18 mouse cellular contexts compared by ENCODE assay signal in genomic region chr11:121326681-121327080, GRCm38 (mm10).
"Had no signal": no experiment of that assay in that cellular context is flagged by ENCODE, and none has a peak within 500 bp of the region (broad histone marks: within the 10 kb centered on the region; RNA-seq: fewer than 3 reads in every experiment).

No protein-coding gene starts in this region.

- H3K4me1 ChIP-seq: lung, embryonic 15.5 days; midbrain, embryonic 13.5 days; midbrain, embryonic 15.5 days; neural tube, embryonic 12.5 days; stomach, embryonic 15.5 days had no signal

- H3K27me3 ChIP-seq: lung, embryonic 15.5 days; megakaryocyte, embryonic 14.5 days; midbrain, embryonic 13.5 days; midbrain, embryonic 15.5 days; neural tube, embryonic 12.5 days; stomach, embryonic 15.5 days had no signal

- H3K4me3 ChIP-seq: lung, embryonic 15.5 days; megakaryocyte, embryonic 14.5 days; midbrain, embryonic 13.5 days; midbrain, embryonic 15.5 days; neural tube, embryonic 12.5 days; stomach, embryonic 15.5 days had no signal

- H3K4me2 ChIP-seq: lung, embryonic 15.5 days; midbrain, embryonic 11.5 days; midbrain, embryonic 13.5 days; midbrain, embryonic 15.5 days; neural tube, embryonic 12.5 days; stomach, embryonic 15.5 days had no signal

- H3K9me3 ChIP-seq: lung, embryonic 15.5 days; megakaryocyte, embryonic 14.5 days; midbrain, embryonic 13.5 days; midbrain, embryonic 15.5 days; neural tube, embryonic 12.5 days; stomach, embryonic 15.5 days had no signal

- H3K9ac ChIP-seq: lung, embryonic 15.5 days; midbrain, embryonic 13.5 days; midbrain, embryonic 15.5 days; neural tube, embryonic 12.5 days; stomach, embryonic 15.5 days had no signal

- ATAC-seq: lung, postnatal 0 days; midbrain, embryonic 13.5 days; midbrain, embryonic 15.5 days had no signal

- DNase-seq: lung, adult 2 months; lung, postnatal 14 days; lung, postnatal 36 days; right cerebral cortex, postnatal 14 days; spleen, adult 18-20 months; thymus, adult 2 months; thymus, postnatal 25 days; thymus, postnatal 4 days had no signal

- H3K27ac ChIP-seq: lung, embryonic 15.5 days; macrophage; midbrain, embryonic 13.5 days; midbrain, embryonic 15.5 days; neural tube, embryonic 12.5 days; stomach, embryonic 15.5 days; stomach, postnatal 0 days had no signal
